Mouse (Mus musculus): Measurements from ENCODE around the gene Habp4. TPM values are rescaled to one million over a fixed set of nuclear protein-coding genes. Genes with fewer than 3 reads are reported as not detected.

Gene Habp4
- polyA plus RNA-seq, 1 experiment from 2014 or later: 70.9 TPM

GRCm38 (mm10) chr13:64178746-64179652, 17.4 kb downstream of the Habp4 start:
- ATAC-seq (ENCODE audit: insufficient number of reproducible peaks, insufficient read depth, low FRiP score, low read depth): no peak
- H3K4me3 ChIP-seq (ENCODE audit: control insufficient read depth in 1 of 2, insufficient read depth in 1 of 2, low read depth in 1 of 2, low read length in 2 of 2): no peak overlapping the region
- H3K9ac ChIP-seq (ENCODE audit: low read length): 0 out of 2 replicates have a peak overlapping the region, but pooled peaks have one; percentile 21

GRCm38 (mm10) chr13:64180300-64180699, 18.7 kb downstream of the Habp4 start:
- ATAC-seq (ENCODE audit: insufficient number of reproducible peaks, insufficient read depth, low FRiP score, low read depth): no peak
- 79% methylated on average over 4 of the region's 4 CpGs for WGBS
- Histone ChIP-seq H3K9me3 (ENCODE audit: control insufficient read depth, low read length) (no peaks in the 10 kb centered on the region), H3K27me3 (ENCODE audit: control insufficient read depth, insufficient read depth, low read length) (no peaks in the 10 kb centered on the region), H3K4me2 (ENCODE audit: low read length) (no peak overlapping the region), H3K4me3 (ENCODE audit: control insufficient read depth in 1 of 2, insufficient read depth in 1 of 2, low read depth in 1 of 2, low read length in 2 of 2) (no peak overlapping the region), H3K36me3 (ENCODE audit: control insufficient read depth, insufficient read depth, low read length) (peaks cover 90% of the 10 kb centered on the region), H3K27ac (replicated peaks in 1 of 2; ENCODE audit: control insufficient read depth in 1 of 2, insufficient read depth in 1 of 2, low read depth in 2 of 2, low read length in 2 of 2) (no peak overlapping the region), H3K4me1 (ENCODE audit: control insufficient read depth in 2 of 2, insufficient read depth in 2 of 2, low read length in 2 of 2) (no peaks in the 10 kb centered on the region; a peak in 1 of 4 replicates), H3K9ac (ENCODE audit: low read length) (no peak overlapping the region)

More at GRCm38 (mm10) chr13:64178746-64179652, 17.4 kb downstream of the Habp4 start:
- H3K9me3 ChIP-seq (ENCODE audit: control insufficient read depth, low read length): no peaks in the 10 kb centered on the region
- H3K4me1 ChIP-seq (ENCODE audit: control insufficient read depth in 2 of 2, insufficient read depth in 2 of 2, low read length in 2 of 2): no peaks in the 10 kb centered on the region; a peak in 1 of 4 replicates
- H3K27ac ChIP-seq (replicated peaks in 1 of 2; ENCODE audit: control insufficient read depth in 1 of 2, insufficient read depth in 1 of 2, low read depth in 2 of 2, low read length in 2 of 2): no peak overlapping the region
- H3K4me2 ChIP-seq (ENCODE audit: low read length): no peak overlapping the region
- 61% methylated on average over 13 of the region's 13 CpGs for WGBS
- peaks cover 90% of the 10 kb centered on the region for H3K36me3 ChIP-seq (ENCODE audit: control insufficient read depth, insufficient read depth, low read length)
- no peaks in the 10 kb centered on the region for H3K27me3 ChIP-seq (ENCODE audit: control insufficient read depth, insufficient read depth, low read length)

GRCm38 (mm10) chr13:64180888-64181287, 19.3 kb downstream of the Habp4 start:
- no peak overlapping the region for H3K27ac ChIP-seq (replicated peaks in 1 of 2; ENCODE audit: control insufficient read depth in 1 of 2, insufficient read depth in 1 of 2, low read depth in 2 of 2, low read length in 2 of 2)
- no peaks in the 10 kb centered on the region for H3K27me3 ChIP-seq (ENCODE audit: control insufficient read depth, insufficient read depth, low read length)
- peaks cover 90% of the 10 kb centered on the region for H3K36me3 ChIP-seq (ENCODE audit: control insufficient read depth, insufficient read depth, low read length)
- no peaks in the 10 kb centered on the region for H3K9me3 ChIP-seq (ENCODE audit: control insufficient read depth, low read length)
- no peaks in the 10 kb centered on the region; a peak in 1 of 4 replicates for H3K4me1 ChIP-seq (ENCODE audit: control insufficient read depth in 2 of 2, insufficient read depth in 2 of 2, low read length in 2 of 2)
- H3K9ac ChIP-seq (ENCODE audit: low read length): no peak overlapping the region
- no peak for ATAC-seq (ENCODE audit: insufficient number of reproducible peaks, insufficient read depth, low FRiP score, low read depth)
- no peak overlapping the region for H3K4me3 ChIP-seq (ENCODE audit: control insufficient read depth in 1 of 2, insufficient read depth in 1 of 2, low read depth in 1 of 2, low read length in 2 of 2)
- WGBS: 82% methylated on average over 3 of the region's 3 CpGs
- no peak overlapping the region for H3K4me2 ChIP-seq (ENCODE audit: low read length)

DNA sequence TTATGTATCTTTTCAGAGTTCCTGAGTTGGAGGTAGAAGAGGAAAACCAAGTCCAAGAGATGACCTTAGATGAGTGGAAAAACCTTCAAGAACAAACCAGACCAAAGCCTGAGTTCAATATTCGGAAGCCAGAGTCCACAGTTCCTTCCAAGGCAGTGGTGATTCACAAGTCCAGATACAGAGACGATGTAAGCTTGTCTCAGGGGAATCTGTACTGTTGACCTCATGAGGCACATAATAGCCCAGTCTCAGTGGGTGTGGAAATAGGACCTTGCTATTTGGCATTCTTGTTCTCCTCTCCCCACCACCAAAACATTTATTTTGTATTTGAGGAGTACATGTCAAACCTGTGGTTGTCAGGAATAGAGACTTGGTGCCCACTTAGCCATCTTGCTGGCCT, 20.5 kb downstream of the Habp4 start:
- Histone ChIP-seq H3K4me2 (ENCODE audit: low read length) (no peak overlapping the region), H3K4me3 (ENCODE audit: control insufficient read depth in 1 of 2, insufficient read depth in 1 of 2, low read depth in 1 of 2, low read length in 2 of 2) (no peak overlapping the region), H3K9me3 (ENCODE audit: control insufficient read depth, low read length) (no peaks in the 10 kb centered on the region), H3K27ac (replicated peaks in 1 of 2; ENCODE audit: control insufficient read depth in 1 of 2, insufficient read depth in 1 of 2, low read depth in 2 of 2, low read length in 2 of 2) (no peak overlapping the region), H3K9ac (ENCODE audit: low read length) (no peak overlapping the region), H3K27me3 (ENCODE audit: control insufficient read depth, insufficient read depth, low read length) (no peaks in the 10 kb centered on the region), H3K36me3 (ENCODE audit: control insufficient read depth, insufficient read depth, low read length) (peaks cover 88% of the 10 kb centered on the region), H3K4me1 (ENCODE audit: control insufficient read depth in 2 of 2, insufficient read depth in 2 of 2, low read length in 2 of 2) (peaks cover 6 to 8% of the 10 kb centered on the region in 2 experiments; a peak in 3 of 4 replicates)
- ATAC-seq (ENCODE audit: insufficient number of reproducible peaks, insufficient read depth, low FRiP score, low read depth): no peak
- WGBS: 67% methylated on average over 2 of the region's 2 CpGs

DNA sequence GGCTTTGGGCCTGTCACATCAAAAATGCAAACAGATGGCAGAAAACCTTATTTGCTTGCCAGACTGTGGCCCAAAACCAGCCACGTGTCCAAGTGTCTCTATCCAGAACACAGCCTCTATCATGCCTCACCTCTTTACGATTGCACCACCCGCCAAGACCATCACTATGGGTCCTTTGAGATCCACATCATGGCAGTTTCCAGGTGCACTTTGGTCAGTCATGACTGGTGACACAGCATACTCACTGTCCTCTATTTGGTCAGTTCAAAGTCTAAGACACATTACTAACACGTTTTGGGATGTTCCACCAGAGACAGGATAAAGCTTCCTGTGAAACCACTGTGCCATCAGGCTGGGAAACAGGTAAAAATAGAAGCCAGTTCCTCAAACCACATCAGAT, 22.0 kb downstream of the Habp4 start:
- H3K4me1 ChIP-seq (ENCODE audit: control insufficient read depth in 2 of 2, insufficient read depth in 2 of 2, low read length in 2 of 2): peaks cover 9 to 13% of the 10 kb centered on the region in 2 experiments
- no peaks in the 10 kb centered on the region for H3K9me3 ChIP-seq (ENCODE audit: control insufficient read depth, low read length)
- H3K4me3 ChIP-seq (ENCODE audit: control insufficient read depth in 1 of 2, insufficient read depth in 1 of 2, low read depth in 1 of 2, low read length in 2 of 2): no peak overlapping the region
- H3K27ac ChIP-seq (replicated peaks in 1 of 2; ENCODE audit: control insufficient read depth in 1 of 2, insufficient read depth in 1 of 2, low read depth in 2 of 2, low read length in 2 of 2): no peak overlapping the region
- H3K27me3 ChIP-seq (ENCODE audit: control insufficient read depth, insufficient read depth, low read length): no peaks in the 10 kb centered on the region
- 85% methylated on average over 4 of the region's 4 CpGs for WGBS
- H3K4me2 ChIP-seq (ENCODE audit: low read length): no peak overlapping the region
- H3K9ac ChIP-seq (ENCODE audit: low read length): no peak overlapping the region
- no peak for ATAC-seq (ENCODE audit: insufficient number of reproducible peaks, insufficient read depth, low FRiP score, low read depth)
- peaks cover 73% of the 10 kb centered on the region for H3K36me3 ChIP-seq (ENCODE audit: control insufficient read depth, insufficient read depth, low read length)

- Histone ChIP-seq H3K27me3 (ENCODE audit: control insufficient read depth, insufficient read depth, low read length) (no peaks in the 10 kb centered on the region), H3K4me2 (ENCODE audit: low read length) (no peak overlapping the region), H3K36me3 (ENCODE audit: control insufficient read depth, insufficient read depth, low read length) (peaks cover 65% of the 10 kb centered on the region), H3K4me3 (ENCODE audit: control insufficient read depth in 1 of 2, insufficient read depth in 1 of 2, low read depth in 1 of 2, low read length in 2 of 2) (no peak overlapping the region), H3K9me3 (ENCODE audit: control insufficient read depth, low read length) (no peaks in the 10 kb centered on the region), H3K9ac (ENCODE audit: low read length) (no peak overlapping the region), H3K4me1 (ENCODE audit: control insufficient read depth in 2 of 2, insufficient read depth in 2 of 2, low read length in 2 of 2) (peaks cover 13 to 19% of the 10 kb centered on the region in 2 experiments), H3K27ac (replicated peaks in 1 of 2; ENCODE audit: control insufficient read depth in 1 of 2, insufficient read depth in 1 of 2, low read depth in 2 of 2, low read length in 2 of 2) (no peak overlapping the region)
- ATAC-seq (ENCODE audit: insufficient number of reproducible peaks, insufficient read depth, low FRiP score, low read depth): no peak
- 71% methylated on average over 10 of the region's 10 CpGs for WGBS
Measured at GRCm38 (mm10) chr13:64184361-64184760, 22.7 kb downstream of the Habp4 start.

GRCm38 (mm10) chr13:64185176-64185575, 23.6 kb downstream of the Habp4 start:
- H3K27ac ChIP-seq (replicated peaks in 1 of 2; ENCODE audit: control insufficient read depth in 1 of 2, insufficient read depth in 1 of 2, low read depth in 2 of 2, low read length in 2 of 2): no peak overlapping the region
- H3K9me3 ChIP-seq (ENCODE audit: control insufficient read depth, low read length): no peaks in the 10 kb centered on the region
- no peak overlapping the region for H3K4me3 ChIP-seq (ENCODE audit: control insufficient read depth in 1 of 2, insufficient read depth in 1 of 2, low read depth in 1 of 2, low read length in 2 of 2)
- H3K4me1 ChIP-seq (ENCODE audit: control insufficient read depth in 2 of 2, insufficient read depth in 2 of 2, low read length in 2 of 2): peaks cover 13 to 22% of the 10 kb centered on the region in 2 experiments
- WGBS: 72% methylated on average over 7 of the region's 7 CpGs
- H3K4me2 ChIP-seq (ENCODE audit: low read length): no peak overlapping the region
- H3K27me3 ChIP-seq (ENCODE audit: control insufficient read depth, insufficient read depth, low read length): no peaks in the 10 kb centered on the region
- H3K9ac ChIP-seq (ENCODE audit: low read length): no peak overlapping the region
- no peak for ATAC-seq (ENCODE audit: insufficient number of reproducible peaks, insufficient read depth, low FRiP score, low read depth)
- H3K36me3 ChIP-seq (ENCODE audit: control insufficient read depth, insufficient read depth, low read length): peaks cover 63% of the 10 kb centered on the region

Measured in heart, embryonic 14.5 days (tissue).